Mouse (Mus musculus) cortical plate, adult 2 months (tissue): ENCODE data around the gene Alox5ap.

ENCODE experiments used
- CTCF ChIP-seq: fragments of 200-500 bp; IDR thresholded peaks from 2 replicates; pipeline ENCODE4 v1.5.1; 2011; ENCODE audit warnings: mild to moderate bottlenecking, control low read depth, low read length; ENCODE audit not compliant: insufficient read depth; ENCODE audit errors: extremely low read depth
- POLR2A ChIP-seq: fragments of 200-500 bp; IDR thresholded peaks from 2 replicates; pipeline ENCODE4 v1.6.1; 2011; ENCODE audit warnings: mild to moderate bottlenecking, low read length, control low read depth; ENCODE audit not compliant: insufficient read depth; ENCODE audit errors: extremely low read depth

GRCm38 (mm10) chr5:149257518-149258281, 6.9 kb upstream of the Alox5ap start:
- TF ChIP-seq POLR2A (no peak), CTCF (no peak)
